Mouse (Mus musculus) limb, embryonic 15.5 days (tissue): Measurements from ENCODE around the gene Pias4. TPM values are rescaled to one million over a fixed set of nuclear protein-coding genes. Genes with fewer than 3 reads are reported as not detected.
"Not testable (repeated sequence)": the region's sequence is repeated elsewhere in the genome, so short reads cannot be mapped to it uniquely, and the experiment has no call there.

Source experiments
- ATAC-seq: fragments of 200-750 bp; cut with Nextera tagmentation; 2 replicates; pipeline ENCODE4 v1.8.0; 2017; ENCODE audit warnings: low read depth, moderate TSS enrichment; ENCODE audit not compliant: insufficient number of reproducible peaks, low FRiP score, low TSS enrichment
- H3K27ac ChIP-seq: fragments of 300-500 bp; sonication (generic); 2 replicates; pipeline ENCODE4 v1.5.1; 2015; ENCODE audit warnings: moderate library complexity, mild to moderate bottlenecking, inconsistent platforms
- H3K27me3 ChIP-seq: fragments of 300-500 bp; sonication (generic); 2 replicates; pipeline ENCODE4 v1.6.1; 2015; ENCODE audit warnings: inconsistent platforms
- H3K36me3 ChIP-seq: fragments of 300-500 bp; sonication (generic); 2 replicates; pipeline ENCODE4 v1.6.1; 2015; ENCODE audit warnings: inconsistent platforms
- H3K4me1 ChIP-seq: fragments of 300-500 bp; sonication (generic); 2 replicates; pipeline ENCODE4 v1.6.1; 2015; ENCODE audit warnings: inconsistent platforms
- H3K4me2 ChIP-seq: fragments of 300-500 bp; sonication (generic); 2 replicates; pipeline ENCODE4 v1.6.1; 2015; ENCODE audit warnings: mild to moderate bottlenecking, inconsistent platforms
- H3K4me3 ChIP-seq: fragments of 300-500 bp; sonication (generic); 2 replicates; pipeline ENCODE4 v1.5.1; 2015; ENCODE audit warnings: mild to moderate bottlenecking, inconsistent platforms
- H3K9ac ChIP-seq: fragments of 300-500 bp; sonication (generic); 2 replicates; pipeline ENCODE4 v1.6.1; 2015; ENCODE audit warnings: inconsistent platforms
- H3K9me3 ChIP-seq: fragments of 300-500 bp; sonication (generic); 2 replicates; pipeline ENCODE4 v1.6.1; 2016; ENCODE audit warnings: inconsistent platforms
- WGBS: fragments of 180-500 bp; shearing (Covaris S2); methylation state at CpG from one replicate; pipeline ENCODE4 v1.1.7; 2015; 5-methylcytosine and 5-hydroxymethylcytosine counted together
- polyA plus RNA-seq: library from polyadenylated mRNA; unstranded; fragments of >200 nt; fragmentation: Nextera tagmentation; extraction: Ambion mirVana; gene quantifications from 2 replicates; pipeline ENCODE4 v1.2.1, GENCODE M21; 2015

Gene Pias4
- polyA plus RNA-seq, 1 experiment from 2014 or later = 48.0 TPM

GRCm38 (mm10) chr10:81176466-81177271 lies 8.9 kb upstream of the Pias4 start, which contains the start of gene Eef2:
Eef2 (plus strand) TSS chr10:81176631.
- peak; percentile 78 for ATAC-seq
- peak within 1 kb of the TSS; percentile 91 for H3K27ac ChIP-seq
- H3K36me3 ChIP-seq = peaks cover 40% of the 10 kb centered on the region

GRCm38 (mm10) chr10:81175936-81176465 lies 8.3 kb upstream of the Pias4 start:
- peak overlapping the region; percentile 91 for H3K27ac ChIP-seq
- ATAC-seq = peak; percentile 10; the same call in 1 of the 2 replicates
- H3K9ac ChIP-seq = no peak overlapping the region
- peak overlapping the region; percentile 70 for H3K4me3 ChIP-seq
- H3K9me3 ChIP-seq = no peaks in the 10 kb centered on the region
- peaks cover 65% of the 10 kb centered on the region for H3K4me1 ChIP-seq
- H3K27me3 ChIP-seq = no peaks in the 10 kb centered on the region
- peak overlapping the region; percentile 69 for H3K4me2 ChIP-seq
- peaks cover 33% of the 10 kb centered on the region for H3K36me3 ChIP-seq
- WGBS = 3% methylated on average over 13 of the region's 13 CpGs

More at GRCm38 (mm10) chr10:81176466-81177271, 8.9 kb upstream of the Pias4 start, which contains the start of gene Eef2:
- WGBS = under 1% methylated on average over 77 of the region's 77 CpGs
- H3K9me3 ChIP-seq = no peaks in the 10 kb centered on the region
- peak within 1 kb of the TSS; percentile 70 for H3K4me3 ChIP-seq
- peak within 1 kb of the TSS; percentile 71 for H3K9ac ChIP-seq
- H3K4me1 ChIP-seq = peaks cover 71% of the 10 kb centered on the region
- H3K4me2 ChIP-seq = peak within 1 kb of the TSS; percentile 69
- no peaks in the 10 kb centered on the region for H3K27me3 ChIP-seq

GRCm38 (mm10) chr10:81175345-81175701 lies 7.6 kb upstream of the Pias4 start:
- peaks cover 26% of the 10 kb centered on the region for H3K36me3 ChIP-seq
- H3K4me3 ChIP-seq = peak overlapping the region; percentile 34
- H3K27me3 ChIP-seq, H3K9ac ChIP-seq, ATAC-seq, H3K9me3 ChIP-seq: not testable (repeated sequence)
- H3K27ac ChIP-seq = peak overlapping the region; percentile 91
- H3K4me1 ChIP-seq = peaks cover 59% of the 10 kb centered on the region
- 14% methylated on average over 4 of the region's 4 CpGs for WGBS
- H3K4me2 ChIP-seq = peak overlapping the region; percentile 49

GRCm38 (mm10) chr10:81174617-81175344 lies 7.1 kb upstream of the Pias4 start:
- 3% methylated on average over 29 of the region's 29 CpGs for WGBS

GRCm38 (mm10) chr10:81173132-81173531 lies 5.4 kb upstream of the Pias4 start:
- 0 out of 2 replicates have a peak, but pooled peaks have one; percentile 7 for ATAC-seq
- no peak overlapping the region for H3K9ac ChIP-seq
- H3K27me3 ChIP-seq = no peaks in the 10 kb centered on the region
- H3K4me2 ChIP-seq = peak overlapping the region; percentile 32
- H3K27ac ChIP-seq = peak overlapping the region; percentile 91
- peaks cover 4% of the 10 kb centered on the region for H3K36me3 ChIP-seq
- WGBS = 4% methylated on average over 21 of the region's 21 CpGs
- H3K4me1 ChIP-seq = peaks cover 46% of the 10 kb centered on the region
- H3K4me3 ChIP-seq = peak overlapping the region; percentile 11
- no peaks in the 10 kb centered on the region for H3K9me3 ChIP-seq

More at GRCm38 (mm10) chr10:81174617-81175344, 7.1 kb upstream of the Pias4 start:
- no peaks in the 10 kb centered on the region for H3K9me3 ChIP-seq
- peaks cover 21% of the 10 kb centered on the region for H3K36me3 ChIP-seq
- peak overlapping the region; percentile 49 for H3K4me2 ChIP-seq
- peak overlapping the region; percentile 34 for H3K4me3 ChIP-seq
- no peak overlapping the region; the same call in 1 of the 2 replicates for H3K9ac ChIP-seq
- peaks cover 55% of the 10 kb centered on the region for H3K4me1 ChIP-seq
- H3K27me3 ChIP-seq = no peaks in the 10 kb centered on the region
- peak overlapping the region; percentile 91 for H3K27ac ChIP-seq
- peak; percentile 37; the same call in 1 of the 2 replicates for ATAC-seq

- peak overlapping the region; percentile 47; the same call in 1 of the 2 replicates for H3K27ac ChIP-seq
- not testable (repeated sequence) for H3K36me3 ChIP-seq, H3K9me3 ChIP-seq, ATAC-seq, H3K4me3 ChIP-seq, H3K9ac ChIP-seq, H3K27me3 ChIP-seq
- H3K4me2 ChIP-seq = peak overlapping the region; percentile 17; the same call in 1 of the 2 replicates
- 34% methylated on average over 6 of the region's 14 CpGs for WGBS
- peaks cover 43% of the 10 kb centered on the region for H3K4me1 ChIP-seq
These were observed 1.7 kb upstream of the Pias4 start for GRCm38 (mm10) chr10:81169411-81169900.

GRCm38 (mm10) chr10:81168521-81169244 lies 960 bp upstream of the Pias4 start:
- 0 out of 2 replicates have a peak, but pooled peaks have one; percentile 41 for ATAC-seq
- Histone ChIP-seq H3K4me1 (peaks cover 38% of the 10 kb centered on the region), H3K9ac (peak overlapping the region; percentile 11; the same call in 1 of the 2 replicates), H3K27me3 (no peaks in the 10 kb centered on the region), H3K36me3 (peaks cover 16% of the 10 kb centered on the region), H3K9me3 (no peaks in the 10 kb centered on the region), H3K4me2 (peak overlapping the region; percentile 64), H3K27ac (peak overlapping the region; percentile 72), H3K4me3 (peak overlapping the region; percentile 87)
- WGBS = 1% methylated on average over 29 of the region's 29 CpGs

- 0 out of 2 replicates have a peak overlapping the region, but pooled peaks have one; percentile 5 for H3K9ac ChIP-seq
- 6% methylated on average over 5 of the region's 5 CpGs for WGBS
These were observed 336 bp upstream of the Pias4 start for GRCm38 (mm10) chr10:81168087-81168431.

GRCm38 (mm10) chr10:81165118-81165517 lies 2.6 kb downstream of the Pias4 start:
- peaks cover 46% of the 10 kb centered on the region for H3K4me1 ChIP-seq
- H3K4me2 ChIP-seq = no peak overlapping the region
- H3K9ac ChIP-seq = no peak overlapping the region
- peaks cover 49% of the 10 kb centered on the region for H3K36me3 ChIP-seq
- H3K9me3 ChIP-seq = no peaks in the 10 kb centered on the region
- 62% methylated on average over 8 of the region's 8 CpGs for WGBS
- no peak for ATAC-seq
- no peak overlapping the region for H3K27ac ChIP-seq
- no peak overlapping the region for H3K4me3 ChIP-seq
- H3K27me3 ChIP-seq = no peaks in the 10 kb centered on the region

More at GRCm38 (mm10) chr10:81168087-81168431, 336 bp upstream of the Pias4 start:
- H3K4me3 ChIP-seq = peak overlapping the region; percentile 87
- no peaks in the 10 kb centered on the region for H3K27me3 ChIP-seq
- H3K9me3 ChIP-seq = no peaks in the 10 kb centered on the region
- H3K4me2 ChIP-seq = peak overlapping the region; percentile 64
- peak overlapping the region; percentile 72 for H3K27ac ChIP-seq
- H3K4me1 ChIP-seq = peaks cover 34% of the 10 kb centered on the region
- ATAC-seq = peak; percentile 62; the same call in 1 of the 2 replicates
- H3K36me3 ChIP-seq = peaks cover 21% of the 10 kb centered on the region

- WGBS = 63% methylated on average over 2 of the region's 2 CpGs
- no peak overlapping the region for H3K4me2 ChIP-seq
- H3K4me3 ChIP-seq = no peak overlapping the region
- H3K9me3 ChIP-seq = no peaks in the 10 kb centered on the region
- no peaks in the 10 kb centered on the region for H3K27me3 ChIP-seq
- no peak for ATAC-seq
- H3K4me1 ChIP-seq = peaks cover 37% of the 10 kb centered on the region
- H3K36me3 ChIP-seq = peaks cover 74% of the 10 kb centered on the region
- H3K27ac ChIP-seq = no peak overlapping the region
- H3K9ac ChIP-seq = no peak overlapping the region
These were observed 5.4 kb downstream of the Pias4 start for GRCm38 (mm10) chr10:81162318-81162652.
